Mouse (Mus musculus) gonadal fat pad, adult 2 months (tissue): Measurements from ENCODE around the gene Rasal1. TPM values are rescaled to one million over a fixed set of nuclear protein-coding genes. Genes with fewer than 3 reads are reported as not detected.

ENCODE experiments used
- DNase-seq: peaks from one replicate; pipeline ENCODE4 v3.0.0-alpha.2; 2012; ENCODE audit warnings: low read depth
- polyA plus RNA-seq: library from polyadenylated mRNA; depleted of rRNA; stranded (reverse); fragments of >200 nt; gene quantifications from 2 replicates; pipeline ENCODE4 v1.2.3, GENCODE M21; 2012

The Rasal1 gene
- polyA plus RNA-seq, 1 experiment = 0.95 TPM

DNA sequence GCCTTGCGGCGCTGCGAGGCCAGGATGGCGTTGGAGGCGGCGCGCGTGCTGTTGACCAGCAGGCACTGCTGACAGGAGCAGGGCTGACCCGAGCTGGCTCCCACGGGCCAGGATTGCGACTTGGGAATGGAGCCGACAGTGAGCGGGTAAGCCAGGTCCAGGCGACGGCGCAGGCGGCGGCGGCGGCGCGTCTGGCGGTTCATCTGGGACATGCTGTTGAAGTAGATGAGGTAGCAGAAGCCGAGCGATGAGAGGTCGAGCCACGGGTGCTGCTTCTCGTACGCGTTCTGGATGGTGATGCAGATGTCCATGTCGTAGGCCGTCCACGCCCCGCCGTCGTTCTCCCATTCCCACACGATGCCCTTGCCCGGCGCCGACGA lies 46.1 kb downstream of the Rasal1 start:
- no peak for DNase-seq

- no peak for DNase-seq
These were observed 47.6 kb downstream of the Rasal1 start for GRCm38 (mm10) chr5:120696057-120696743.

GRCm38 (mm10) chr5:120696865-120697264 lies 48.3 kb downstream of the Rasal1 start:
- DNase-seq = no peak

GRCm38 (mm10) chr5:120698181-120698580 lies 49.6 kb downstream of the Rasal1 start:
- no peak for DNase-seq

- DNase-seq = no peak
These were observed 50.3 kb downstream of the Rasal1 start for GRCm38 (mm10) chr5:120698801-120699391.

DNA sequence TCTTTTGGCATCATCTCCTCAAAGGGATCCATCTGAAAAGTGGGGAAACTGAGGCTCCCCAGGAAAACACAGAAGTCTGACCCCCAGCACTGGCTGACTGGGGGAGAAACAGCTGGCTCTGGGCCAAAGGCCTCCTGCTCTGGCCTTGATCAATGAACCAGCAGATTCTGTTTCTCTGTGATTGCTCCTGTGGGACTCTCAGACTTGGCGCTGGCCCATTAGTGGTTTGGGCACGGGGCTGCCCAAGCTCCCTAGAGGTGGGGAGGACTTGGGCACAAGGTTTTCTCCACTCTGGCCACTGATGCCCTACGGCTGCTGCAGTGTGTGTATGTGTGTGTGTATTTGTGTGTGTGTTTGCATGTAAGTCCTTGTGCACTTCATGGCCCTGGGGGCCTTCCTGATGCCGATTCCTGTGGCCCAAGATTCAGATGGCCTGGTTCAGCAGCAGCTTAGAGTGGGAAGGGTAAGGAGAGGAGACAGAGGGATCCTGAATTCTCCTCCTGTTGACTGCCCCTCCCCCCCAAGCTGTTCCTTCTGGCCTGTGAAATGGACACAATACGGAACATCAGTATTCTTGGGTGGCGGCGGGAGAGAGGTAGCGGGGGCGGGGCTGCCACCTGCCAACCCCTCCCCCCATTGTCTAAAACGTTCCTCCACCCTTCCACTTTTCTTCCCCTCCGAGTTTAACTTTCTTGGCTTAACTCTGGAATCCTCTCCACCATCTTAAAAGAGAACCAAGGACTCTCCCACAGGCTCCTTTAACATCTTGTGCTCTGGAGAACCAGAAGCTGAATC lies 52.6 kb downstream of the Rasal1 start:
- no peak for DNase-seq

GRCm38 (mm10) chr5:120702421-120702820 lies 53.8 kb downstream of the Rasal1 start:
- no peak for DNase-seq

DNA sequence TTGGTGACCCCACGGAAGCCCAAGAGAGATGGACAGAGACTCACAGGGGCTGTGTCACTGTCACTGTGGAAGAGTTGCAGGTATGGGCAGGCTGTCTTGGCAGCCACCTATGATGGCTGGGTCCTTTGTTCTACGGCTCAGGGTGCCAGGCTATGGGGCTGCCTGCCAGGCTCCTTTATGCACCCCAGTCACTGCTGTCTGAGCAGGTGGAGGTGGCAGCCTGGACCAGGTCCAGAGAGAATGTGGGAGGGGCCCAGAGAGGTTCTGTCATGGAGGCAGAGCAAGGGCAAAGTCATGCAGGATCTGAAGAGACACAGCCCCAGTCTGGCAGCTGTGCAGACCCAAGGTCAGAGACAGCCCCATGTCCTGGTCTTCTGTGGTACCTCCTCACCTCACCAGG lies 54.4 kb downstream of the Rasal1 start:
- peak; percentile 13 for DNase-seq

GRCm38 (mm10) chr5:120703660-120704059 lies 55.0 kb downstream of the Rasal1 start:
- no peak for DNase-seq

DNA sequence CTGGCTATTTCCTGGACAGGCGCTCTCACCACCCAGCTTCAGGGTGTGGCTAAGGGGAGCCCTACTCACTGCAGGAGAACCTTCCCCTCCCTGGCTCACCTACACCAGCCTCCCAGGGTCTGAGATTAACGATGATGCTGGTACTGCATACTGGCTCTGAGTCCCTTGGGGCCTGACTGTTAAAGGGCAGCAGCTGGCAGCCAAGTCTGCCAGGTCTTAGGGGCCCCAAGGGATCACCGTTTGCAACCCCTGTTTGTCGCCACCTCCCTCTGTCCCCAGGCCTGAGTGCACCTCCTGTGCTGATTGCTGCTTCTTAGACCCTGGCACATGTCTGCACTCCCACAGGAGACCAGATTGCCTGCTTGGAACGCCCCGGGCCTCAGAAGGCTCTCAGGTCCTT lies 55.8 kb downstream of the Rasal1 start:
- no peak for DNase-seq

- no peak for DNase-seq
These were observed 57.9 kb downstream of the Rasal1 start for GRCm38 (mm10) chr5:120706541-120706940.

GRCm38 (mm10) chr5:120706976-120707375 lies 58.4 kb downstream of the Rasal1 start:
- DNase-seq = no peak

DNA sequence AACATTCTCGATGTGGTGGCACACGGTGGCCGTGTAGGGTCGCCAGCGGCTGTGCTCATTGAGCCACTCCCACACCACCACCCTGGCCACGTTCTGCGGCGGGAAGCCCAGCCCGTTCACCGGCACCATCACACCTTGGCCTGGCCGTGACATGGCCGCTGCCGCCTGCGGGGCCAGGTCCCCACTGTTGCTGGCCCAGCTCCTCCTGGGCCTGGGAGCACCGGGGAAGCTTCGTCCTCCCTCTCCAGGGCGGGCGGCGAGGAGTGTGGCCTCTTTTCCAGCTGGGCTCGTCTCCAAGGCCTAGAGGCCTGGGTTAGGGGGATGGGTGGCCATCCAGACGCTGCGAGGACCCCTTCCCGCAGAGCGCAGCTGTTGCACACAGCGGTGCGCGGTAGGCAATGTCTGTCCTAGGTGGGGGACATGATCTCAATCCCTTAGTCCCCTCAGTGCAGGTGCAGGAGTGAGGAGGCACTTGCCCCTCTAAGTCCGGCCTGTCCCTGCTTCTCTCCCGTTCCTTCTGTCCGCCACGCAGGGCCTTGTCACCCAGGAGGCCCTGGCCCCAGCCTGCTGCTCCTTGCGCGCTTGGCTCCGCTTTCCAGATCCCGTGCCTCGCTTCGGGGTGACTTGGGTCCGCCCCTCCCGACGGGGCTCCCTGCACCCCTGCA lies 61.7 kb downstream of the Rasal1 start:
- no peak for DNase-seq

GRCm38 (mm10) chr5:120710826-120711248 lies 62.2 kb downstream of the Rasal1 start:
- DNase-seq = no peak

DNA sequence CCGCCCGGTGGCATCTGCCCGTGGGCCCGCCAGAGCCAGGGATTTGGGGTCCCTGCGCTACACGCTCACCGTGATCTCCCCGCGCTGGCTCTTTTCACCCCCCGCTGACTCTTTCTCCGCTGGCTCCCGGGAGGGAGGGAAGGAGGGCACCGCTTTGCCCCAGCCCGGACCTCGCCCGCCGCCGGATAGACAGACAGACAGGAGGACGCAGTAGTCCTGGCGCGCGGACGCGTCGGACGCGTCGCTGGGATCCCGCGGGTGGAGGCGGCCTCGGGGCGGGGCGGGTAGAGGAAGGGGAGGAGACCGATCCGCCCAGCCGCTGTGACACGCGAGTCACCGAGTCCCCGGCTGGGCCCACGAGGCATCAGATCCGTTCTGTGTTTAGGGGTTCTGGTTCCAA lies 62.8 kb downstream of the Rasal1 start:
- DNase-seq = no peak

- no peak for DNase-seq
These were observed 63.2 kb downstream of the Rasal1 start, which contains the start of gene Dtx1 for GRCm38 (mm10) chr5:120711827-120712226. Dtx1 (minus strand) TSS chr5:120711927.

DNA sequence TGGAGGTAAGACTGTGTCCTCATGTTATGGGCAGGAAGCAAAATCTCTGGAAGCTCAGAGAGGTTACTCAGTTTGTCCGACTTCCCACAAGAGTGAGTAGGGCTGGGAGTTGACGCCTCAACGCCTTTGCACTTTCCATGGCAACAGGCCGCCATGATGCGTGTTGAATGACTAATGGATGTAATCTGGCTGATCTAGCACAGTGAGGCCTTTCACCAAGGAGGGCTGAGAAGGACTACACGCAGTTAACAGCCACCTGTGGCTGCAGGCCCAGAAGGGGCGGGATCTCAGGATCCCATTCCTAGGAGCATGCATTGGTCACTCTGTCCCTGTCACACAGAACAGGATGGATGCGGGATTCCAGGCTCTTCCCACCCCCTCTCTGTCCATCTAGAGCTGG lies 64.1 kb downstream of the Rasal1 start:
- no peak for DNase-seq

DNA sequence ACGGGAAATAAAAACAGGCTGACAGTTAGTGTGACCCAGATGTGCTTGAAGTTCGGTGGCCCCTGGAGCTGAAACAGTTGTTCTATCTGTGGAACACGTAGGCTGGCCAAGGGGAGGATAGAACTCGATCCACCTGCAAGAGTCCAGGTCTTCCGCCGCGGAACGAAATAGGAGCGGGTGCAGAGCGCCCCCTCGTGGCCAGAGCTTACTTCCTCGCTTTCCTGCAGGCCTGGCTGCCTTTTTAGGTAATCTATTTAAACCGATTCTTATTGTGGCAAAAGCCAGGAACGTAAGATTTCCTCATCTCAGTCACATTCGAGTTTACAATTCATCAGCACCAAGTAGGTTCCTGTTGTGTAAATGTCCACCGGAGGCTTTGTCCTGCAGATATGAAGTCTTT lies 65.7 kb downstream of the Rasal1 start:
- no peak for DNase-seq

GRCm38 (mm10) chr5:120717136-120717535 lies 68.5 kb downstream of the Rasal1 start:
- no peak for DNase-seq

GRCm38 (mm10) chr5:120718600-120719378 lies 70.2 kb downstream of the Rasal1 start:
- no peak for DNase-seq

DNA sequence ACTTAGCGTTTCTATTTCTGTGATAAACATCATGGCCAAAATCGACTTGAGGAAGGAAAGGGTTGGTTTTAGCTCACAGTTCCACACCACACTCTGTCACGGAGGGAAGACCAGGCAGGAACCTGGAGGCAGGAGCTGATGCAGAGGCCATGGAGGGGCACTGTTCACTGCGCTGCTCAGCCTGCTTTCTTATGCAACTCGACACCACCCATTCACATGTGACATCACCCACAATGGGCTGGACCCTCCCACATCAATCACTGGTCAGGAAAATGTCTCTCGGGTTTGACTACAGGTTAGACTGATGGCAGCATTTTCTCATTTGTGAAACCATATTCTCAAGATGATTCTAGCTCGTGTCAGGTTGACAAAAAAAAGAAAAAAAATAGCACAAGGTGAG lies 72.4 kb downstream of the Rasal1 start:
- DNase-seq = no peak
